Comparison of ENCODE assay signal across 26 mouse cellular contexts in genomic region chr10:89508567-89508966, GRCm38 (mm10). TPM values are rescaled to one million over a fixed set of nuclear protein-coding genes. Genes with fewer than 3 reads are reported as not detected.
DNase-seq lines count a peak whose midpoint lies in the region; ATAC-seq and TF ChIP-seq lines count a peak whose summit lies in the region.
"Had no signal": no experiment of that assay in that cellular context is flagged by ENCODE, and none has a peak within 500 bp of the region (broad histone marks: within the 10 kb centered on the region; RNA-seq: fewer than 3 reads in every experiment).

No protein-coding gene starts in this region.

- 76% methylated on average over 2 of the region's 2 CpGs for WGBS in liver, embryonic 13.5 days (ENCODE audit: insufficient replicate concordance)
- WGBS in small intestine, adult 2 months = 59% methylated on average over 2 of the region's 2 CpGs

- ATAC-seq in liver, embryonic 13.5 days (ENCODE audit: low read depth) = 0 out of 2 replicates have a peak, but pooled peaks have one; percentile 23
- ATAC-seq: forebrain, embryonic 13.5 days; forebrain, embryonic 16.5 days; hindbrain, embryonic 16.5 days; Patski had no signal

- H3K4me3 ChIP-seq in liver, embryonic 13.5 days (replicated peaks) = no peak overlapping the region
- H3K4me3 ChIP-seq in small intestine, adult 2 months (ENCODE audit: low read depth, low read length) = no peak overlapping the region
- H3K4me3 ChIP-seq: forebrain, embryonic 10.5 days; forebrain, embryonic 13.5 days; hindbrain, embryonic 10.5 days; hindbrain, embryonic 13.5 days had no signal

- no peak for TF ChIP-seq POLR2A in small intestine, adult 2 months (IDR thresholded peaks at IDR 0.05; ENCODE audit: low read depth, low read length)

- H3K4me2 ChIP-seq in liver, embryonic 13.5 days = no peak overlapping the region
- H3K4me2 ChIP-seq: forebrain, embryonic 13.5 days; heart, embryonic 11.5 days; hindbrain, embryonic 13.5 days had no signal

- intact Hi-C loops in heart, postnatal 14 days (cut with DNase I) = no loop called here

- peak; percentile 46 for DNase-seq in heart, adult 11 months
- DNase-seq in heart, postnatal 14 days = no peak
- no peak for DNase-seq in liver, embryonic 13.5 days
- DNase-seq in liver = no peak
- no peak for DNase-seq in retina, postnatal 1 day
- DNase-seq: adrenal gland, postnatal 10 days; adrenal gland, postnatal 36 days; cerebellum, adult 18-20 months; cerebellum, adult 9-10 months; cerebellum, postnatal 14 days; gastrocnemius, postnatal 10 days; gastrocnemius, postnatal 36 days; heart, postnatal 36 days had no signal

- no peak overlapping the region for H3K27ac ChIP-seq in liver, embryonic 13.5 days
- H3K27ac ChIP-seq in small intestine, adult 2 months (ENCODE audit: insufficient read depth, low read depth, low read length) = 0 out of 2 replicates have a peak overlapping the region, but pooled peaks have one; percentile 10
- H3K27ac ChIP-seq: forebrain, embryonic 10.5 days; forebrain, embryonic 13.5 days; hindbrain, embryonic 10.5 days; hindbrain, embryonic 13.5 days had no signal

- H3K36me3 ChIP-seq in liver, embryonic 13.5 days = no peaks in the 10 kb centered on the region
- H3K36me3 ChIP-seq in small intestine, adult 2 months (ENCODE audit: control insufficient read depth, insufficient read depth, low read length) = no peaks in the 10 kb centered on the region; the same call in 1 of the 2 replicates
- H3K36me3 ChIP-seq: forebrain, embryonic 10.5 days; hindbrain, embryonic 10.5 days; hindbrain, embryonic 13.5 days had no signal

- no peaks in the 10 kb centered on the region for H3K27me3 ChIP-seq in liver, embryonic 13.5 days
- H3K27me3 ChIP-seq in small intestine, adult 2 months (ENCODE audit: control insufficient read depth, insufficient read depth, low read length) = no peaks in the 10 kb centered on the region
- H3K27me3 ChIP-seq: forebrain, embryonic 13.5 days; hindbrain, embryonic 13.5 days; Patski had no signal

- TF ChIP-seq CTCF in small intestine, adult 2 months (IDR thresholded peaks at IDR 0.05; ENCODE audit: extremely low read depth, insufficient read length, insufficient replicate concordance, low read depth, low read length) = no peak

- H3K9ac ChIP-seq in liver, embryonic 13.5 days = no peak overlapping the region
- H3K9ac ChIP-seq: forebrain, embryonic 13.5 days; hindbrain, embryonic 13.5 days had no signal

- no peaks in the 10 kb centered on the region for H3K9me3 ChIP-seq in liver, embryonic 13.5 days (replicated peaks)
- H3K9me3 ChIP-seq: forebrain, embryonic 10.5 days; forebrain, embryonic 13.5 days; hindbrain, embryonic 10.5 days; hindbrain, embryonic 13.5 days had no signal

- H3K4me1 ChIP-seq in liver, embryonic 13.5 days (replicated peaks) = peaks cover 8% of the 10 kb centered on the region
- peaks cover 10% of the 10 kb centered on the region; the same call in 1 of the 2 replicates for H3K4me1 ChIP-seq in small intestine, adult 2 months (ENCODE audit: control insufficient read depth, insufficient read depth, insufficient read length, low read length)
- H3K4me1 ChIP-seq: forebrain, embryonic 10.5 days; forebrain, embryonic 13.5 days; hindbrain, embryonic 10.5 days; hindbrain, embryonic 13.5 days had no signal

RNA-seq across cellular contexts. Expression of gene Nr1h4, which starts 24.8 kb away (rescaled TPM):
- under 1 TPM; 0.51 to 0.53 TPM for total RNA-seq in heart, postnatal 14 days (2021)
- 2.9 and 3.7 TPM in 2 replicates for polyA plus RNA-seq in liver, embryonic 13.5 days (2015; fragmentation: Nextera tagmentation; extraction: Ambion mirVana)
- 8.2 and 10.2 TPM in 2 replicates for polyA plus RNA-seq in small intestine, adult 2 months (2012; rRNA removed)
- total RNA-seq: ES-E14; gastrocnemius, postnatal 10 days; gastrocnemius, postnatal 36 days; granulocyte monocyte progenitor cell, adult 5-6 weeks had no signal
- polyA plus RNA-seq: embryonic facial prominence, embryonic 11.5 days; embryonic facial prominence, embryonic 14.5 days; forebrain, embryonic 10.5 days; hindbrain, embryonic 10.5 days; hindbrain, embryonic 13.5 days had no signal
